Mouse (Mus musculus): ENCODE results near the gene Gm6793. TPM values are rescaled to one million over a fixed set of nuclear protein-coding genes. Genes with fewer than 3 reads are reported as not detected.

The Gm6793 gene
- polyA plus RNA-seq, 2 experiments = 0.17 TPM; not detected in 1

GRCm38 (mm10) chr8:111992013-111992702, 22.7 kb downstream of the Gm6793 start, which contains the start of gene Adat1:
Adat1 (minus strand) TSS chr8:111992302.
- H3K27ac ChIP-seq = 0 out of 2 replicates have a peak within 1 kb of the TSS, but pooled peaks have one; percentile 32
- peaks cover 34% of the 10 kb centered on the region for H3K36me3 ChIP-seq (replicated peaks; ENCODE audit: control insufficient read depth, insufficient read depth, low read depth)
- no peaks in the 10 kb centered on the region for H3K9me3 ChIP-seq (ENCODE audit: control insufficient read depth, low read length)
- ATAC-seq (ENCODE audit: insufficient read depth) = peak; percentile 90
- H3K9ac ChIP-seq (replicated peaks) = peak within 1 kb of the TSS; percentile 79
- peak within 1 kb of the TSS; percentile 71 to 85 for H3K4me3 ChIP-seq (ENCODE audit: insufficient read depth in 1 of 2, low read depth in 2 of 2, low read length in 2 of 2)
- 3% methylated on average over 32 of the region's 33 CpGs for WGBS (ENCODE audit: insufficient replicate concordance)
- H3K4me1 ChIP-seq (replicated peaks; ENCODE audit: control insufficient read depth in 2 of 2, insufficient read depth in 2 of 2, low read length in 1 of 2) = peaks cover 0 to 4% of the 10 kb centered on the region in 2 experiments; a peak in 2 of 4 replicates
- peak; percentile 72 to 83 (median 77) for DNase-seq (ENCODE audit: low read depth in 3 of 3, low spot score in 3 of 3)
- H3K4me2 ChIP-seq (ENCODE audit: low read depth) = peak within 1 kb of the TSS; percentile 84
- TF ChIP-seq CTCF (IDR thresholded peaks at IDR 0.05; ENCODE audit: low read depth) (peak; percentile 51), EP300 (IDR thresholded peaks at IDR 0.05; ENCODE audit: low read depth) (no peak)
- no peaks in the 10 kb centered on the region for H3K27me3 ChIP-seq (ENCODE audit: control insufficient read depth, insufficient read depth, low read length)

GRCm38 (mm10) chr8:111991278-111991677, 23.6 kb downstream of the Gm6793 start:
- Histone ChIP-seq H3K4me1 (replicated peaks; ENCODE audit: control insufficient read depth in 2 of 2, insufficient read depth in 2 of 2, low read length in 1 of 2) (peaks cover 0 to 4% of the 10 kb centered on the region in 2 experiments; a peak in 2 of 4 replicates), H3K4me3 (ENCODE audit: insufficient read depth in 1 of 2, low read depth in 2 of 2, low read length in 2 of 2) (peak overlapping the region in 1 of 2 experiments; percentile 85; a peak in 3 of 4 replicates), H3K27ac (no peak overlapping the region), H3K9ac (replicated peaks) (peak overlapping the region; percentile 79), H3K9me3 (ENCODE audit: control insufficient read depth, low read length) (no peaks in the 10 kb centered on the region), H3K4me2 (ENCODE audit: low read depth) (peak overlapping the region; percentile 84), H3K36me3 (replicated peaks; ENCODE audit: control insufficient read depth, insufficient read depth, low read depth) (peaks cover 28% of the 10 kb centered on the region), H3K27me3 (ENCODE audit: control insufficient read depth, insufficient read depth, low read length) (no peaks in the 10 kb centered on the region)
- ATAC-seq (ENCODE audit: insufficient read depth) = no peak
- 54% methylated on average over 8 of the region's 8 CpGs for WGBS (ENCODE audit: insufficient replicate concordance)
- no peak for DNase-seq (ENCODE audit: low read depth in 3 of 3, low spot score in 3 of 3)
- no peak for TF ChIP-seq CTCF (IDR thresholded peaks at IDR 0.05; ENCODE audit: low read depth)
- TF ChIP-seq EP300 (IDR thresholded peaks at IDR 0.05; ENCODE audit: low read depth) = no peak

DNA sequence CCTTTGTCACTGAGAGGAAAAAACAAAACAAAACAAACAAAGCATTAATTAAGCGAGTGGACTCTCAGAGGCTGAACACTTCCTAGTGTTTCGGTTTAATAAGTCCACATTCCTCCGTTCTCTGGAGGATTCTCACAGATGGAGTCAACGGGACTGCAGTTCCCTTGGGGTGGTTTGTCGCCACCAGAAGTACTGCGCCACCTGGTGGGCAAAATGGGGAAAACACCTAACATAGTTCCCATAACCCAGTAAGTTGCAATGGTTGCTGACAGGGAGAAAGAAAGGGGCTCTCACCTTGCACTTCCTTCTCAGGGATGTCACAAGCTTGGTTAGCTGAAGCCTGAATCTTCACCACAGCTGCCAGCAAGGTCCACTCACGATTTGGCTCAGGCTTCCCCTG, 24.9 kb downstream of the Gm6793 start:
- Histone ChIP-seq H3K27me3 (ENCODE audit: control insufficient read depth, insufficient read depth, low read length) (no peaks in the 10 kb centered on the region), H3K4me1 (replicated peaks; ENCODE audit: control insufficient read depth in 2 of 2, insufficient read depth in 2 of 2, low read length in 1 of 2) (peaks cover 0 to 4% of the 10 kb centered on the region in 2 experiments; a peak in 2 of 4 replicates), H3K4me3 (ENCODE audit: insufficient read depth in 1 of 2, low read depth in 2 of 2, low read length in 2 of 2) (no peak overlapping the region), H3K9me3 (ENCODE audit: control insufficient read depth, low read length) (no peaks in the 10 kb centered on the region), H3K27ac (no peak overlapping the region), H3K9ac (replicated peaks) (no peak overlapping the region), H3K36me3 (replicated peaks; ENCODE audit: control insufficient read depth, insufficient read depth, low read depth) (peaks cover 16% of the 10 kb centered on the region), H3K4me2 (ENCODE audit: low read depth) (no peak overlapping the region)
- 13% methylated on average over 7 of the region's 7 CpGs for WGBS (ENCODE audit: insufficient replicate concordance)
- TF ChIP-seq CTCF (IDR thresholded peaks at IDR 0.05; ENCODE audit: low read depth) (peak; percentile 95), EP300 (IDR thresholded peaks at IDR 0.05; ENCODE audit: low read depth) (no peak)
- peak; percentile 64 to 66 (median 65) for DNase-seq (ENCODE audit: low read depth in 3 of 3, low spot score in 3 of 3)
- ATAC-seq (ENCODE audit: insufficient read depth) = peak; percentile 42; the same call in 1 of the 2 replicates

DNA sequence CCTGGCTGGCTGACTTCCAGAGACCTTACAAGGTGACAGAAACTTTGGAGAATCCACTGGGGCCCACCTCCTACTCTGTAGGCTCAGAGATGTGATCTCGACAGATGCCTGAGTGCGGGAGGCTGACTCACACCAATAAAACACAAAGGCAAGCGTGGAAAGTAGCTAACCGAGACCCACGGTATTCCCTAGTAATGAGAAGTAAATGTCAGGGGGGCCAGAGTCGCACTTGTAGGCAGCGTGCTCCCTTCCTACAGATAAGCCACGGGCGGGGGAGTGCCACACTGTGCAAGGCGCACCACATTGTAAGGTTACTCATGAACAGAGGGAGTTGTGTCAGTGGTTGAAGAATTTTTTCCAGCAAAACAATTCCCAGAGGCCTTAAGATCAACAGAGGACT, 30.3 kb downstream of the Gm6793 start:
- H3K27ac ChIP-seq = no peak overlapping the region
- H3K9ac ChIP-seq (replicated peaks) = no peak overlapping the region
- no peak overlapping the region for H3K4me2 ChIP-seq (ENCODE audit: low read depth)
- WGBS (ENCODE audit: insufficient replicate concordance) = 48% methylated on average over 10 of the region's 10 CpGs
- H3K9me3 ChIP-seq (ENCODE audit: control insufficient read depth, low read length) = no peaks in the 10 kb centered on the region
- H3K27me3 ChIP-seq (ENCODE audit: control insufficient read depth, insufficient read depth, low read length) = no peaks in the 10 kb centered on the region
- no peak for ATAC-seq (ENCODE audit: insufficient read depth)
- TF ChIP-seq EP300 (IDR thresholded peaks at IDR 0.05; ENCODE audit: low read depth) (no peak), CTCF (IDR thresholded peaks at IDR 0.05; ENCODE audit: low read depth) (no peak)
- H3K4me1 ChIP-seq (replicated peaks; ENCODE audit: control insufficient read depth in 2 of 2, insufficient read depth in 2 of 2, low read length in 1 of 2) = no peaks in the 10 kb centered on the region
- DNase-seq (ENCODE audit: low read depth in 3 of 3, low spot score in 3 of 3) = no peak
- no peak overlapping the region for H3K4me3 ChIP-seq (ENCODE audit: insufficient read depth in 1 of 2, low read depth in 2 of 2, low read length in 2 of 2)
- no peaks in the 10 kb centered on the region; the same call in none of the 2 replicates for H3K36me3 ChIP-seq (replicated peaks; ENCODE audit: control insufficient read depth, insufficient read depth, low read depth)

DNA sequence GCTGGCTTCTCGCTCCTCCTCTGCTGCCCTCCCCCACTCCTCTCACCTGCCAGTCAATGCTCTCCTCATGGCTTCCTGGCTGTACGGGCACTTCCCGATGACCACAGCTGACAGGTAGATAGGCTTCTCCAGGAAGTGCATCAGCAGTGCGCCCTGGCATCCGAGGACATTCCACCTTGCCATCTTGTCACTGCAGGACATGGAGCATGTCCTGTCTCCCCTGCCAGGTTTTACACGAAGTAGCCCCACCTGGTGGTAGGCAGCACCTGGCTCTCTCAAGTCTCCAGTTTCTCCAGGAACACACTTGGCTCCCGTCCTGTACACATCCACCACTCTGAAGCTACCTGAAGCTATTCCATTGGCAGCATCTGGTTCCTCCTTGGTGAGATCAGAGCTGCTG, 32.7 kb downstream of the Gm6793 start:
- no peak for DNase-seq (ENCODE audit: low read depth in 3 of 3, low spot score in 3 of 3)
- no peak for TF ChIP-seq EP300 (IDR thresholded peaks at IDR 0.05; ENCODE audit: low read depth)
- peak; percentile 62 for TF ChIP-seq CTCF (IDR thresholded peaks at IDR 0.05; ENCODE audit: low read depth)
- no peak overlapping the region for H3K4me3 ChIP-seq (ENCODE audit: insufficient read depth in 1 of 2, low read depth in 2 of 2, low read length in 2 of 2)
- no peak overlapping the region for H3K9ac ChIP-seq (replicated peaks)
- H3K36me3 ChIP-seq (replicated peaks; ENCODE audit: control insufficient read depth, insufficient read depth, low read depth) = no peaks in the 10 kb centered on the region; the same call in none of the 2 replicates
- no peak for ATAC-seq (ENCODE audit: insufficient read depth)
- 67% methylated on average over 7 of the region's 7 CpGs for WGBS (ENCODE audit: insufficient replicate concordance)
- no peaks in the 10 kb centered on the region for H3K27me3 ChIP-seq (ENCODE audit: control insufficient read depth, insufficient read depth, low read length)
- no peaks in the 10 kb centered on the region for H3K4me1 ChIP-seq (replicated peaks; ENCODE audit: control insufficient read depth in 2 of 2, insufficient read depth in 2 of 2, low read length in 1 of 2)
- H3K4me2 ChIP-seq (ENCODE audit: low read depth) = no peak overlapping the region
- H3K9me3 ChIP-seq (ENCODE audit: control insufficient read depth, low read length) = no peaks in the 10 kb centered on the region
- no peak overlapping the region for H3K27ac ChIP-seq
